Mouse (Mus musculus) liver, postnatal 0 days (tissue): ENCODE measurements around the gene Glod5.

Experiments used
- CTCF ChIP-seq: sonication (generic); IDR thresholded peaks from 2 replicates; pipeline ENCODE4 v1.5.1; 2016; ENCODE audit warnings: antibody characterized with exemption, low read depth
- EP300 ChIP-seq: IDR thresholded peaks from 2 replicates; pipeline ENCODE4 v1.6.1; 2016; ENCODE audit warnings: antibody characterized with exemption, low read depth, mild to moderate bottlenecking

GRCm38 (mm10) chrX:7963829-7964626 is 54.3 kb downstream of the Glod5 start:
- no peak for TF ChIP-seq CTCF
- no peak for TF ChIP-seq EP300
